Mouse (Mus musculus) forebrain, postnatal 0 days (tissue): ENCODE results near the gene Gm21970. TPM values are rescaled to one million over a fixed set of nuclear protein-coding genes. Genes with fewer than 3 reads are reported as not detected.
"Not testable (repeated sequence)": the region's sequence is repeated elsewhere in the genome, so short reads cannot be mapped to it uniquely, and the experiment has no call there.

Experiments used
- ATAC-seq: fragments of 200-750 bp; cut with Nextera tagmentation; 2 replicates; pipeline ENCODE4 v1.8.0; 2017; ENCODE audit warnings: mild to moderate bottlenecking, moderate library complexity
- DNase-seq: peaks from one replicate; pipeline ENCODE4 v3.0.0-alpha.2; 2015
- H3K27ac ChIP-seq: fragments of 300-500 bp; sonication (generic); 2 replicates; pipeline ENCODE4 v1.5.1; 2014; ENCODE audit warnings: low read depth, mild to moderate bottlenecking, antibody characterized with exemption, low read length, moderate library complexity, mixed read lengths
- H3K27me3 ChIP-seq: fragments of 300-500 bp; sonication (generic); 2 replicates; pipeline ENCODE4 v1.6.1; 2014; ENCODE audit warnings: mild to moderate bottlenecking, low read length, mixed read lengths; ENCODE audit not compliant: insufficient read depth
- H3K36me3 ChIP-seq: fragments of 300-500 bp; sonication (generic); 2 replicates; pipeline ENCODE4 v1.6.1; 2014; ENCODE audit warnings: mild to moderate bottlenecking, moderate library complexity; ENCODE audit not compliant: insufficient read depth
- H3K4me1 ChIP-seq: fragments of 300-500 bp; sonication (generic); 2 replicates; pipeline ENCODE4 v1.6.1; 2014; ENCODE audit warnings: antibody characterized with exemption; ENCODE audit not compliant: insufficient read depth
- H3K4me2 ChIP-seq: fragments of 300-500 bp; sonication (generic); 2 replicates; pipeline ENCODE4 v1.6.1; 2014; ENCODE audit warnings: low read depth, mild to moderate bottlenecking, moderate library complexity
- H3K4me3 ChIP-seq: fragments of 300-500 bp; sonication (generic); 2 replicates; pipeline ENCODE4 v1.5.1; 2014; ENCODE audit warnings: low read depth, low read length, mixed read lengths
- H3K9ac ChIP-seq: fragments of 300-500 bp; sonication (generic); 2 replicates; pipeline ENCODE4 v1.6.1; 2014; ENCODE audit warnings: mild to moderate bottlenecking
- H3K9me3 ChIP-seq: fragments of 300-500 bp; sonication (generic); 2 replicates; pipeline ENCODE4 v1.6.1; 2016; ENCODE audit warnings: low read length
- CTCF ChIP-seq: sonication (generic); IDR thresholded peaks from 2 replicates; pipeline ENCODE4 v1.5.1; 2016; ENCODE audit warnings: antibody characterized with exemption, control low read depth, low read depth
- WGBS: fragments of 180-500 bp; shearing (Covaris S2); extraction: QIAGEN DNeasy Blood & Tissue Kit; methylation state at CpG from one replicate; pipeline ENCODE4 v1.1.7; 2014; 5-methylcytosine and 5-hydroxymethylcytosine counted together
- polyA plus RNA-seq: library from polyadenylated mRNA; unstranded; fragments of >200 nt; fragmentation: Nextera tagmentation; extraction: Ambion mirVana; gene quantifications from 2 replicates; pipeline ENCODE4 v1.2.1, GENCODE M21; 2015
- total RNA-seq: library from RNA; depleted of rRNA; stranded (reverse); fragments of >200 nt; gene quantifications from 2 replicates; pipeline ENCODE4 v1.2.3, GENCODE M21; 2014

Gene Gm21970
- total and polyA plus RNA-seq, 2 experiments from 2014 or later, result not detected

DNA sequence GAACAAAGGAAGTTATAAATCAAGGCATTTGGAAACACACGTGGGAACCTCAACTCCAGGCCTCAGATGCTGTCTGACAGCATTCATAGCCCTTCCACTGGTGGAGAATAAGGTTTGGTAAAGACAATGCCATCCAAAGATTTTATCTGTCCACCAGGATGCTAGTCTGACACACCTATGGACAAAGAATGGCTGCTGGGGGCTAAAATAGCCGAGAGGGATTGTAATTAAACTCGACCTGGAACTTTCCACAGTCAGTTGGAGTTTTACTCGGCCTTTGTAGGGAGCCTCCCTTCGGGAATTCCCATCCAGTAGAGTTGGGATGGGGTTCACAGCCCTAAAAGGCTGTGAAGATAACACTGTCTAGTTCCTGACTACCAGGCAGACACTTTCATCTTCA is 35.9 kb downstream of the Gm21970 start:
- no peak for DNase-seq
- TF ChIP-seq CTCF, result no peak
- no peak for ATAC-seq
- Histone ChIP-seq H3K9ac (no peak overlapping the region), H3K4me1 (no peaks in the 10 kb centered on the region), H3K9me3 (no peaks in the 10 kb centered on the region), H3K4me2 (no peak overlapping the region), H3K4me3 (no peak overlapping the region), H3K27ac (no peak overlapping the region), H3K27me3 (no peaks in the 10 kb centered on the region), H3K36me3 (no peaks in the 10 kb centered on the region)
- WGBS, result 79% methylated on average over 5 of the region's 5 CpGs

GRCm38 (mm10) chr16:91428259-91428865 is 36.8 kb downstream of the Gm21970 start:
- Histone ChIP-seq H3K27ac (no peak overlapping the region), H3K4me1 (no peaks in the 10 kb centered on the region), H3K4me3 (no peak overlapping the region), H3K36me3 (no peaks in the 10 kb centered on the region), H3K9me3 (no peaks in the 10 kb centered on the region), H3K4me2 (no peak overlapping the region), H3K27me3 (no peaks in the 10 kb centered on the region), H3K9ac (no peak overlapping the region)
- 83% methylated on average over 8 of the region's 8 CpGs for WGBS
- DNase-seq (no peak), ATAC-seq (no peak)
- TF ChIP-seq CTCF, result no peak

DNA sequence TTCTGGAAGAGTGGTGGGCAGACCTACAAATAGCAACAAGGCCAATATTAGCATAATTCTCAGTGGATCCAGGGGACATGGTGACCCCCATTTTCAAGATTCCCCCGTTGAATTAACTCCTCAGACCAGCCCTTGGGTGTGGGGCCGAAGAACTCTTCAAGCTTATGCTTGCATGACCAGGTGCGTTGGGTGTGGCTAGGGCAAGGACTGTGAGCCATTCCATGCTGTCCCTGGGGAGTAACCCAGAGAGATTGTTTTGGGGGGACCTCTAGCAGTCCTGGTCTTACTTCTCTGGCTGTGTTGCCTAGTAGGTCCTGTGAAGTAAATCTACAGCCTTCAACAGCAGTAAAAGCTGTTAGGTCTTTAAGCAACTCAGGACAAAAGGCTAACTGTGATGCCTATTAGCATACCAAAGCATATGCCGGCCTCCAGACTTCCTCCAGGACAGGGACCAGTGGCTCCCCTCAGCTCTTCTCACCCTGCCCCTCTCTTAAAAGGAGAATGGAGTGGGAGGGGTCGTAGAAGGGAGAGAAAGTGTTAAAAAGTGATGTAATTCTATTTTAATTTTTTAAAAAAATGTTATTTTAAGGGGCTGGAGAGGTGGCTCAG is 41.3 kb downstream of the Gm21970 start:
- WGBS, result 45% methylated on average over 5 of the region's 5 CpGs
- H3K27me3 ChIP-seq, result no peaks in the 10 kb centered on the region
- H3K4me3 ChIP-seq, result no peak overlapping the region
- no peak overlapping the region for H3K27ac ChIP-seq
- no peak for TF ChIP-seq CTCF
- no peaks in the 10 kb centered on the region for H3K4me1 ChIP-seq
- no peak overlapping the region for H3K9ac ChIP-seq
- no peak overlapping the region for H3K4me2 ChIP-seq
- no peaks in the 10 kb centered on the region for H3K9me3 ChIP-seq
- no peak for DNase-seq
- H3K36me3 ChIP-seq, result no peaks in the 10 kb centered on the region
- no peak for ATAC-seq

DNA sequence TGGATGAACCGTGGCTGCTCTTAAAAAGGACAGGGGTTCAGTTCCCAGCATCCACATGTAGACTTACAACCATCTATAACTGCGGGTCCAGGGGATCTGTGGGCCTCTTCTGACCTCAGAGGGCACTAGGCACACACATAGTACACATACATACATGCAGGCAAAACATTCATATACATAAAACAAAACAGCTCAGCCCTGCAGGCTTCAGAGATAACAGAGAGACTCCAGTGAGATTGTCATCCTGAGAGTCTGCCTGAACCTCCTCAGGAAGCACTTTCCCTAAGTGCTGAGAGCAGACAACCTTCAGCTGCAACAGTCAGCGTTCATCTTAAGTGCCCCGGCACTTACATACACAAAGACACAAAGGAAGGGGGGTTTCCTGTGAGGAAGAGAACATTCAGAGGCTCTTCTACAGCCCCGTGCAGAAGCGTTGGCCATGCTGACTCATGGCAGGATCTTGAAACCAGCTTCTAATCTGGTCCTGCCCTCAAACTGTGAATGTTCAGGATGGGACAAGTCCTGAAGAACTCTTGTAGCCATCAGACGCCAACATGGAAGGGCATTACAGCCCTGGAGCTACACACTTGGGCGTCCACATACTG is 41.9 kb downstream of the Gm21970 start:
- Histone ChIP-seq H3K4me2 (no peak overlapping the region), H3K27me3 (no peaks in the 10 kb centered on the region), H3K36me3 (no peaks in the 10 kb centered on the region), H3K4me1 (no peaks in the 10 kb centered on the region), H3K4me3 (no peak overlapping the region), H3K9me3 (no peaks in the 10 kb centered on the region), H3K27ac (no peak overlapping the region), H3K9ac (no peak overlapping the region)
- 70% methylated on average over 8 of the region's 8 CpGs for WGBS
- ATAC-seq (no peak), DNase-seq (no peak)
- no peak for TF ChIP-seq CTCF

DNA sequence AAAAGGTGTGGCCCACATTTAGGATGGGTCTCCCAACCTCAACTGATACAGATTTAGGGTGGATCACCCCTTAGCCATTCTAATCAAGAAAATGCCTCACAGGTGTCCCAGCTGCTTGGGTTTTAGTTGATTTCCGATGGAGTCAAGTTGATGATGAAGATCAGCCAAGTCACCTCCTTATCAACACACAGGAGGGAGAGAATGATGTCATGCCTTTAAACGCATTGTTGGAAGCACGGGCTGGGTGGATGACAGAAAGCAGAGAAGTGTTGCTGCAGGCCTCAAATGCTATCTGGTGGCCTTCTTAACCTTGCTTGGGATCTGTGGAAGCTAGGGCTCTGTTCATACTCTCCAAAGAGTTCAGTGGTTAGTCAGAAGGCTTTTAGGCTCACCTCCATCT is 42.6 kb downstream of the Gm21970 start:
- H3K4me3 ChIP-seq, result no peak overlapping the region
- no peak overlapping the region for H3K4me2 ChIP-seq
- ATAC-seq (no peak), DNase-seq (no peak)
- H3K27me3 ChIP-seq, result no peaks in the 10 kb centered on the region
- H3K9me3 ChIP-seq, result no peaks in the 10 kb centered on the region
- no peaks in the 10 kb centered on the region for H3K4me1 ChIP-seq
- H3K9ac ChIP-seq, result no peak overlapping the region
- H3K27ac ChIP-seq, result no peak overlapping the region
- H3K36me3 ChIP-seq, result no peaks in the 10 kb centered on the region
- WGBS, result 89% methylated on average over 3 of the region's 3 CpGs
- no peak for TF ChIP-seq CTCF

DNA sequence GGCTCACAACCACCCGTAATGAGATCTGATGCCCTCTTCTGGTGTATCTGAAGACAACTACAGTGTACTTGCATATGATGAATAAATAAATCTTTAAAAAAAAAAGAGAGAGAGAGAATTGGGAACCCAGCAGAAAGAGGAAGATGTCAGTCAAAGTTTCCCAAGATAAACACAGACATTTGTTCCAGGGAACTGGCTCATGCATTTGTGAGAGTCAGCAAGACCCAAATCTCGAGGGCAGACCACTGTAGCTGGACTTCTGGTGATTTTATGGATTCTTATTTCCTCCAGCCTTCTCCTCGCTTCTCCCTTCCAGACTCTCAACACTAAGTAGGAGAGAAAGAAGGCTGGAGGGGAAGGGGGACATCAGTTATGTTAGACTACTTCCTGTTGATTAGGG is 46.6 kb downstream of the Gm21970 start:
- no peak for TF ChIP-seq CTCF
- H3K27me3 ChIP-seq, result no peaks in the 10 kb centered on the region
- ATAC-seq, result no peak
- H3K4me1 ChIP-seq, result no peaks in the 10 kb centered on the region
- H3K9ac ChIP-seq, result no peak overlapping the region
- H3K4me2 ChIP-seq, result no peak overlapping the region
- no peak for DNase-seq
- 56% methylated on average over 3 of the region's 3 CpGs for WGBS
- H3K9me3 ChIP-seq, result no peaks in the 10 kb centered on the region
- no peak overlapping the region for H3K27ac ChIP-seq
- H3K4me3 ChIP-seq, result no peak overlapping the region
- H3K36me3 ChIP-seq, result no peaks in the 10 kb centered on the region

GRCm38 (mm10) chr16:91438599-91438998 is 47.1 kb downstream of the Gm21970 start:
- not testable (repeated sequence) for ATAC-seq, H3K4me2 ChIP-seq, H3K36me3 ChIP-seq, H3K9me3 ChIP-seq, H3K27me3 ChIP-seq, DNase-seq, H3K9ac ChIP-seq, H3K4me1 ChIP-seq, H3K27ac ChIP-seq, H3K4me3 ChIP-seq
- WGBS, result 84% methylated on average over 1 of the region's 1 CpGs
